Mouse (Mus musculus) kidney, adult 2 months (tissue): ENCODE data around the gene Ncf2. TPM values are rescaled to one million over a fixed set of nuclear protein-coding genes. Genes with fewer than 3 reads are reported as not detected.
A peak's percentile ranks its signal among the peaks of the same experiment; 100 is the strongest.
"Not testable (repeated sequence)": the region's sequence is repeated elsewhere in the genome, so short reads cannot be mapped to it uniquely, and the experiment has no call there.

Experiments
- DNase-seq: peaks from one replicate; pipeline ENCODE4 v3.0.0; 2021
- H3K27ac ChIP-seq: fragments of 200-500 bp; 2 replicates; pipeline ENCODE4 v1.5.1; 2012; ENCODE audit warnings: low read depth, low read length, control low read depth, inconsistent platforms; ENCODE audit not compliant: insufficient read depth
- H3K27me3 ChIP-seq: fragments of 200-500 bp; replicated peaks from 2 replicates; pipeline ENCODE4 v1.6.1; 2012; ENCODE audit warnings: mild to moderate bottlenecking, moderate library complexity, low read length, inconsistent platforms; ENCODE audit not compliant: control insufficient read depth, insufficient read depth
- H3K36me3 ChIP-seq: fragments of 200-500 bp; 2 replicates; pipeline ENCODE4 v1.6.1; 2012; ENCODE audit warnings: mild to moderate bottlenecking, moderate library complexity, low read length, inconsistent platforms; ENCODE audit not compliant: control insufficient read depth, insufficient read depth
- H3K4me1 ChIP-seq: fragments of 200-500 bp; 2 replicates; pipeline ENCODE4 v1.6.1; 2011; ENCODE audit warnings: low read length; ENCODE audit not compliant: control insufficient read depth, insufficient read depth
- H3K4me3 ChIP-seq: fragments of 200-500 bp; 2 replicates; pipeline ENCODE4 v1.5.1; 2011; ENCODE audit warnings: mild to moderate bottlenecking, low read depth, low read length, control low read depth; ENCODE audit not compliant: insufficient read depth
- CTCF ChIP-seq: fragments of 200-500 bp; conservative IDR thresholded peaks from 2 replicates; pipeline ENCODE4 v1.5.1; 2011; ENCODE audit warnings: low read depth, mild to moderate bottlenecking, control low read depth, low read length, moderate library complexity, mixed read lengths; ENCODE audit not compliant: insufficient read depth, insufficient read length
- POLR2A ChIP-seq: fragments of 200-500 bp; IDR thresholded peaks from one replicate; pipeline ENCODE4 v1.6.1; 2011; ENCODE audit warnings: low read depth, low read length, control low read depth
- WGBS: fragments of 180-500 bp; shearing (Covaris S2); methylation state at CpG from one replicate; pipeline ENCODE4 v1.1.7; 2018; 5-methylcytosine and 5-hydroxymethylcytosine counted together
- polyA plus RNA-seq: library from polyadenylated mRNA; depleted of rRNA; stranded (reverse); fragments of >200 nt; gene quantifications from 2 replicates; pipeline ENCODE4 v1.2.3, GENCODE M21; 2012

The Ncf2 gene
- polyA plus RNA-seq, 1 experiment = 4.2 TPM

- no peak overlapping the region for H3K4me3 ChIP-seq
- TF ChIP-seq POLR2A (no peak), CTCF (no peak)
- no peak overlapping the region for H3K27ac ChIP-seq
- 88% methylated on average over 9 of the region's 9 CpGs for WGBS
- H3K27me3 ChIP-seq = no peaks in the 10 kb centered on the region
- DNase-seq = no peak
- peaks cover 11% of the 10 kb centered on the region for H3K36me3 ChIP-seq
- no peaks in the 10 kb centered on the region; the same call in 1 of the 2 replicates for H3K4me1 ChIP-seq
Measured at GRCm38 (mm10) chr1:152771016-152771415, 29.0 kb upstream of the Ncf2 start.

- WGBS = 93% methylated on average over 3 of the region's 3 CpGs
- H3K4me3 ChIP-seq, H3K27me3 ChIP-seq, H3K36me3 ChIP-seq, DNase-seq, H3K27ac ChIP-seq, H3K4me1 ChIP-seq: not testable (repeated sequence)
Measured at GRCm38 (mm10) chr1:152774601-152775000, 25.4 kb upstream of the Ncf2 start.

GRCm38 (mm10) chr1:152779071-152779737 lies 20.8 kb upstream of the Ncf2 start:
- DNase-seq = peak; percentile 78
- H3K4me1 ChIP-seq = no peaks in the 10 kb centered on the region
- TF ChIP-seq POLR2A (no peak), CTCF (peak; percentile 80)
- no peaks in the 10 kb centered on the region; the same call in 1 of the 2 replicates for H3K36me3 ChIP-seq
- no peaks in the 10 kb centered on the region for H3K27me3 ChIP-seq
- no peak overlapping the region for H3K4me3 ChIP-seq
- H3K27ac ChIP-seq = no peak overlapping the region
- 25% methylated on average over 10 of the region's 10 CpGs for WGBS

- Histone ChIP-seq H3K27ac (no peak overlapping the region), H3K27me3 (no peaks in the 10 kb centered on the region), H3K4me3 (no peak overlapping the region), H3K4me1 (no peaks in the 10 kb centered on the region), H3K36me3 (no peaks in the 10 kb centered on the region)
- DNase-seq = no peak
- TF ChIP-seq CTCF (no peak), POLR2A (no peak)
- 98% methylated on average over 8 of the region's 8 CpGs for WGBS
Measured at GRCm38 (mm10) chr1:152784620-152785019, 15.4 kb upstream of the Ncf2 start.

- H3K4me1 ChIP-seq, H3K36me3 ChIP-seq, H3K27me3 ChIP-seq, H3K27ac ChIP-seq, DNase-seq, H3K4me3 ChIP-seq: not testable (repeated sequence)
- 80% methylated on average over 3 of the region's 3 CpGs for WGBS
Measured at GRCm38 (mm10) chr1:152785446-152785845, 14.5 kb upstream of the Ncf2 start.

GRCm38 (mm10) chr1:152786953-152787352 lies 13.0 kb upstream of the Ncf2 start:
- 87% methylated on average over 4 of the region's 4 CpGs for WGBS

GRCm38 (mm10) chr1:152788121-152788660 lies 11.8 kb upstream of the Ncf2 start:
- no peaks in the 10 kb centered on the region for H3K27me3 ChIP-seq
- no peak overlapping the region for H3K4me3 ChIP-seq
- no peak overlapping the region for H3K27ac ChIP-seq
- no peaks in the 10 kb centered on the region for H3K36me3 ChIP-seq
- TF ChIP-seq CTCF = no peak
- no peak for TF ChIP-seq POLR2A
- 59% methylated on average over 4 of the region's 4 CpGs for WGBS
- DNase-seq = peak; percentile 35
- H3K4me1 ChIP-seq = no peaks in the 10 kb centered on the region

More at GRCm38 (mm10) chr1:152786953-152787352, 13.0 kb upstream of the Ncf2 start:
- TF ChIP-seq CTCF = no peak
- no peak for TF ChIP-seq POLR2A
- Histone ChIP-seq H3K36me3 (no peaks in the 10 kb centered on the region), H3K4me3 (no peak overlapping the region), H3K4me1 (no peaks in the 10 kb centered on the region), H3K27me3 (no peaks in the 10 kb centered on the region), H3K27ac (no peak overlapping the region)
- no peak for DNase-seq

GRCm38 (mm10) chr1:152790254-152790653 lies 9.7 kb upstream of the Ncf2 start:
- H3K27me3 ChIP-seq = no peaks in the 10 kb centered on the region
- WGBS = 18% methylated on average over 12 of the region's 12 CpGs
- H3K4me1 ChIP-seq = no peaks in the 10 kb centered on the region
- no peak overlapping the region for H3K27ac ChIP-seq
- H3K4me3 ChIP-seq = no peak overlapping the region
- peak; percentile 67 for DNase-seq
- no peaks in the 10 kb centered on the region for H3K36me3 ChIP-seq
- TF ChIP-seq CTCF (peak; percentile 52), POLR2A (no peak)
